Mouse (Mus musculus): Measurements from ENCODE around the gene Ifitm5. TPM values are rescaled to one million over a fixed set of nuclear protein-coding genes. Genes with fewer than 3 reads are reported as not detected.
"Not testable (repeated sequence)": the region's sequence is repeated elsewhere in the genome, so short reads cannot be mapped to it uniquely, and the experiment has no call there.

Ifitm5 gene
- polyA plus RNA-seq, 1 experiment, result 1.4 TPM

- Histone ChIP-seq H3K27me3 (replicated peaks; ENCODE audit: control insufficient read depth, insufficient read depth, low read length) (no peaks in the 10 kb centered on the region), H3K27ac (ENCODE audit: insufficient read depth, low read depth, low read length) (no peak overlapping the region), H3K4me3 (ENCODE audit: insufficient read depth, low read depth, low read length) (no peak overlapping the region), H3K36me3 (ENCODE audit: control insufficient read depth, insufficient read depth, low read length) (no peaks in the 10 kb centered on the region), H3K4me1 (ENCODE audit: control insufficient read depth, insufficient read depth, low read length) (no peaks in the 10 kb centered on the region)
- TF ChIP-seq CTCF (conservative IDR thresholded peaks at IDR 0.05; ENCODE audit: insufficient read depth, insufficient read length, low read depth, low read length) (no peak), POLR2A (IDR thresholded peaks at IDR 0.05; ENCODE audit: low read depth, low read length) (no peak)
- WGBS, result 89% methylated on average over 17 of the region's 17 CpGs
- DNase-seq, result no peak
Measured at GRCm38 (mm10) chr7:140987182-140988138, 37.4 kb upstream of the Ifitm5 start.

GRCm38 (mm10) chr7:140982971-140983370 is 32.9 kb upstream of the Ifitm5 start:
- H3K36me3 ChIP-seq (ENCODE audit: control insufficient read depth, insufficient read depth, low read length), result no peaks in the 10 kb centered on the region
- 91% methylated on average over 7 of the region's 7 CpGs for WGBS
- H3K27ac ChIP-seq (ENCODE audit: insufficient read depth, low read depth, low read length), result no peak overlapping the region
- no peaks in the 10 kb centered on the region for H3K27me3 ChIP-seq (replicated peaks; ENCODE audit: control insufficient read depth, insufficient read depth, low read length)
- TF ChIP-seq CTCF (conservative IDR thresholded peaks at IDR 0.05; ENCODE audit: insufficient read depth, insufficient read length, low read depth, low read length) (no peak), POLR2A (IDR thresholded peaks at IDR 0.05; ENCODE audit: low read depth, low read length) (no peak)
- H3K4me3 ChIP-seq (ENCODE audit: insufficient read depth, low read depth, low read length), result no peak overlapping the region
- DNase-seq, result no peak
- no peaks in the 10 kb centered on the region for H3K4me1 ChIP-seq (ENCODE audit: control insufficient read depth, insufficient read depth, low read length)

GRCm38 (mm10) chr7:140981704-140982103 is 31.6 kb upstream of the Ifitm5 start:
- 87% methylated on average over 8 of the region's 8 CpGs for WGBS
- DNase-seq, result no peak
- H3K4me1 ChIP-seq (ENCODE audit: control insufficient read depth, insufficient read depth, low read length), result no peaks in the 10 kb centered on the region
- no peak overlapping the region for H3K4me3 ChIP-seq (ENCODE audit: insufficient read depth, low read depth, low read length)
- no peaks in the 10 kb centered on the region for H3K36me3 ChIP-seq (ENCODE audit: control insufficient read depth, insufficient read depth, low read length)
- H3K27me3 ChIP-seq (replicated peaks; ENCODE audit: control insufficient read depth, insufficient read depth, low read length), result no peaks in the 10 kb centered on the region
- no peak for TF ChIP-seq CTCF (conservative IDR thresholded peaks at IDR 0.05; ENCODE audit: insufficient read depth, insufficient read length, low read depth, low read length)
- TF ChIP-seq POLR2A (IDR thresholded peaks at IDR 0.05; ENCODE audit: low read depth, low read length), result no peak
- H3K27ac ChIP-seq (ENCODE audit: insufficient read depth, low read depth, low read length), result no peak overlapping the region

GRCm38 (mm10) chr7:140976720-140977119 is 26.6 kb upstream of the Ifitm5 start:
- H3K4me3 ChIP-seq (ENCODE audit: insufficient read depth, low read depth, low read length); H3K27me3 ChIP-seq (replicated peaks; ENCODE audit: control insufficient read depth, insufficient read depth, low read length); DNase-seq; H3K4me1 ChIP-seq (ENCODE audit: control insufficient read depth, insufficient read depth, low read length); H3K36me3 ChIP-seq (ENCODE audit: control insufficient read depth, insufficient read depth, low read length); H3K27ac ChIP-seq (ENCODE audit: insufficient read depth, low read depth, low read length): not testable (repeated sequence)
- 94% methylated on average over 9 of the region's 9 CpGs for WGBS

- DNase-seq, result no peak
- WGBS, result 61% methylated on average over 3 of the region's 3 CpGs
Measured at GRCm38 (mm10) chr7:140975465-140975864, 25.4 kb upstream of the Ifitm5 start.

GRCm38 (mm10) chr7:140974940-140975339 is 24.8 kb upstream of the Ifitm5 start:
- no peak for TF ChIP-seq CTCF (conservative IDR thresholded peaks at IDR 0.05; ENCODE audit: insufficient read depth, insufficient read length, low read depth, low read length)
- TF ChIP-seq POLR2A (IDR thresholded peaks at IDR 0.05; ENCODE audit: low read depth, low read length), result no peak
- DNase-seq, result no peak
- Histone ChIP-seq H3K27me3 (replicated peaks; ENCODE audit: control insufficient read depth, insufficient read depth, low read length) (no peaks in the 10 kb centered on the region), H3K4me1 (ENCODE audit: control insufficient read depth, insufficient read depth, low read length) (no peaks in the 10 kb centered on the region), H3K36me3 (ENCODE audit: control insufficient read depth, insufficient read depth, low read length) (no peaks in the 10 kb centered on the region), H3K4me3 (ENCODE audit: insufficient read depth, low read depth, low read length) (no peak overlapping the region), H3K27ac (ENCODE audit: insufficient read depth, low read depth, low read length) (peak overlapping the region; percentile 48; the same call in 1 of the 2 replicates)
- 28% methylated on average over 9 of the region's 9 CpGs for WGBS

More at GRCm38 (mm10) chr7:140975465-140975864, 25.4 kb upstream of the Ifitm5 start:
- Histone ChIP-seq H3K4me1 (ENCODE audit: control insufficient read depth, insufficient read depth, low read length) (no peaks in the 10 kb centered on the region), H3K27ac (ENCODE audit: insufficient read depth, low read depth, low read length) (no peak overlapping the region), H3K4me3 (ENCODE audit: insufficient read depth, low read depth, low read length) (no peak overlapping the region), H3K27me3 (replicated peaks; ENCODE audit: control insufficient read depth, insufficient read depth, low read length) (no peaks in the 10 kb centered on the region), H3K36me3 (ENCODE audit: control insufficient read depth, insufficient read depth, low read length) (no peaks in the 10 kb centered on the region)
- TF ChIP-seq CTCF (conservative IDR thresholded peaks at IDR 0.05; ENCODE audit: insufficient read depth, insufficient read length, low read depth, low read length) (no peak), POLR2A (IDR thresholded peaks at IDR 0.05; ENCODE audit: low read depth, low read length) (no peak)

GRCm38 (mm10) chr7:140973396-140974165 is 23.5 kb upstream of the Ifitm5 start:
- no peaks in the 10 kb centered on the region for H3K36me3 ChIP-seq (ENCODE audit: control insufficient read depth, insufficient read depth, low read length)
- WGBS, result 55% methylated on average over 14 of the region's 14 CpGs
- no peak for TF ChIP-seq CTCF (conservative IDR thresholded peaks at IDR 0.05; ENCODE audit: insufficient read depth, insufficient read length, low read depth, low read length)
- TF ChIP-seq POLR2A (IDR thresholded peaks at IDR 0.05; ENCODE audit: low read depth, low read length), result no peak

More at GRCm38 (mm10) chr7:140973396-140974165, 23.5 kb upstream of the Ifitm5 start:
- H3K27me3 ChIP-seq (replicated peaks; ENCODE audit: control insufficient read depth, insufficient read depth, low read length), result no peaks in the 10 kb centered on the region
- no peak overlapping the region for H3K4me3 ChIP-seq (ENCODE audit: insufficient read depth, low read depth, low read length)
- no peak overlapping the region for H3K27ac ChIP-seq (ENCODE audit: insufficient read depth, low read depth, low read length)
- H3K4me1 ChIP-seq (ENCODE audit: control insufficient read depth, insufficient read depth, low read length), result no peaks in the 10 kb centered on the region
- DNase-seq, result no peak

Measured in kidney, adult 2 months (tissue).